Mouse (Mus musculus): ENCODE data around the gene Ryr3.

The Ryr3 gene

DNA sequence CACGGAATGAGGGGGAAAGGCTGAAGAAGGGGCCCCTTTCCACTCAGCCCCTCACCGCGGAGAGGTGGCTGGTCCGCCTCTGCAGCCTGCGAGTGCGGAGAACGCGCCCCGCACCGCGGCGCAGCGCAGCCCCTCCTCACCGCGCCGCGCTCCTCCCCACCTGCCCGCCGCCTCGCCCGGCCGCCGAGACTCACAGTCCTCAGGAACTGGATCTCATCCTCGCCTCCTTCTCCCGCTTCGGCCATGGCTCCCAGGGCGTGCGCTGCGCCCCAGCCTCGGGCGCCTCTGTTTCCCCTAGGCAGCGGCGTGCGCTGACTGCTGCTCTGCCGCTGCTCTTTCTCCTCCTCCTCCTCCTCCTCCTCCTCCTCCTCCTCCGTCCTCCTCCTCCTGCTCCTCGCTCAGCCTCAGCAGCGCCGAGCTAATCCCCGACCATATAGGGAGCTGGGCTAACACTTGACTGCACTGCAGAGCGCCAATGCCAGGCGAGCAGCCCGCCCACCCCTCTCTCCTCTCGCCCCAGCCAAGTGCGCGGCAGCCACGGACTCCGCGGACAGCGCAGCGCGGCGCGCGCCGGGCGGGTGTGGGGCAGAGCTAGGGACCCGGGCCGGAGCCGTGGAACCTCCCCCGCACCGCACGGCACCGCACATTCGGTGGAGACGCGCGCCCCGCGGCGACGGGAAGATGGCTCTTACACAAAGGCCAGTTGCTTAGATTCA, at the start of gene Ryr3:
Gene Ryr3 (minus strand): TSS at position 351 of the 716 bp plus-strand sequence.
- peak in 1 of 2 experiments; percentile 2 for DNase-seq (ENCODE audit: low spot score in 2 of 2)

GRCm38 (mm10) chr2:113238871-113239270, 22.0 kb upstream of the Ryr3 start:
- no peak for DNase-seq (ENCODE audit: low spot score in 2 of 2)

- DNase-seq (ENCODE audit: low spot score in 2 of 2) = no peak
Measured at GRCm38 (mm10) chr2:113236993-113237392, 20.1 kb upstream of the Ryr3 start.

DNA sequence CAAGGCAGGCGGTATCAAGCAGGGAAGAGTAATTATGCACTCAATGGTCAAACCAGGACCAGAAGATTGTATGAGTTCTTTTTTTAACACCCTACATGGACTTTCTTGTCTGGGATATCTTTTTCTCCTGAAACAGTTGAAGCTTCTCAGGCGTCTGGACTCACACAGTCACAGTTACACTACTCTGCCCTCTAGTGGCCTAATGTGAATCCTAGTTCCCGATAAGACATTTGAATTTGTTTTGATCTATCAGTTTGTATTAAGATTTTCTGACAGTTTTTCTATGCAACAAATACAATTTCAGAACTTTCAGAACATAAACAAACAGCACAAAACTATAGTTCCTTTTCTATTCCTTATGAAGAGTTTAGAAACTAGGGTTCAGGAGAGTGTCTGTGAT, 17.7 kb upstream of the Ryr3 start:
- no peak for DNase-seq (ENCODE audit: low spot score in 2 of 2)

- no peak for DNase-seq (ENCODE audit: low spot score in 2 of 2)
Measured at GRCm38 (mm10) chr2:113233356-113233755, 16.5 kb upstream of the Ryr3 start.

DNA sequence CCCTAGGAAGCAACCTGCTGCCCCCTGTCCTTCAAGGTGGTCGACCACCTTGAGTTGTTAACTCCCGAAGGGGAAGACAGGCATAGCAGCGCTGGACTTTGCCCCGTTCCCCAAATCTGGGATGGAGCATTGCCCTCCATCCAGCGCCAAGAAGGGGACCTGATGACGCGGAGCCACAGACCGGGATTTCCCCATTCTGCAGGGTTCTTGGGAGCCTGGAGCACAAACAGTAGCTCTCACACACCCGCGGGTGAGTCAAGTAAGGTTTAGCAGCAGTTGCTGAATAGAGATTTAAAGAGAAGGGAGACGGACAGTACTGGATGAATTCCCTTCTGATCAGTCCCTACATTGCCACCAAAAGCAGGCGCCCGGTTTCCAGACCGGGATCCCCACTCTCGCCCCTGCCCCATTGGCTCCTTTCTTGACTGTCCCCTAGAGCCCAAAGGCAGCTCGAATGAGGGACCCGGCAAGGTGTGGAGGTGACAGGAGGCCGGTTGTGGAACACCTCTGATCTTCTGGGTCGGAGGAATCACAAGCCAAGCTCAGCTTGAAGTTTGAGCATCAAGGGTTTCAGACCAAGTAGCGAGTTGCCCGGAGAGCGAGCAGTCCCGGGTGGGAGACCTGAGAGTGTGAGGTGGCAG, 671 bp downstream of the Ryr3 start:
- DNase-seq (ENCODE audit: low spot score in 2 of 2) = no peak

DNA sequence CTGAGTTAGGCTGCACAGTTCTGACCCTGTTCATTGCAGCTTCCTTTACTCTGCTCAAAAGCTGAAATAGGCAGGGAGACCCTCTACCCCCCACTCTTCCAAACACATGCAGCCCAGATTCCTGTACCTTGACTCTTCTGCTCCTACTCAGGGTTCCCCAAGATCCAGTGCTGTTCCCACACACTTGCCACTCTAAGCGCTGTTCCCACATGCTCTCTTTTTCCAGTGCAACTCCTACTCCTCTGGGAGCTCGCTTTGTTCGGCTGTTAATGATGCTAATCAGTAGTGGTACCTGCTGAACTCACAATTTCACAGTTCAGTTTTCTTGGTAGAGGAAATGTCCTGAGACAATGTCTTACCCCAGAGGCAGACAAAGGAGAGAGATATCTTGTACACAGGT, 6.9 kb downstream of the Ryr3 start:
- DNase-seq (ENCODE audit: low spot score in 2 of 2) = no peak

DNA sequence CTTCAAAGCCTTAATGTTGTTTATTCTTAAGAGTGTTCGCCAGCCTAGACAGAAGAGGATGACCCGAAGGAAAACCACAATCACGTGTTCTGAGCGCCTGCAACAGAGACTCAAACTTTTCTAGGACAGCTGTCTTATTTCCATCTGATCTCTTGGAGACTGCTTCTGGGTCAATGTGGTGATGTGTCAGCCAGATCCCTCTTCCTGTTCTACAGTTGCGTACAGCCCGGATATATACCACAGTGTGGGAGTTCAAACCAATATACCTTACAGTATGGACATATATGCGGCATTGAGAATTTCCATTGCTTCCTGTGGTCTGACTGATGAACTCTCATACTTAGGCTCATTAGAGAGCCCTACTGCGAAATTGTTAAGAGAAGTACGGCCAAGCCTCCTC, 7.6 kb downstream of the Ryr3 start:
- no peak for DNase-seq (ENCODE audit: low spot score in 2 of 2)

DNA sequence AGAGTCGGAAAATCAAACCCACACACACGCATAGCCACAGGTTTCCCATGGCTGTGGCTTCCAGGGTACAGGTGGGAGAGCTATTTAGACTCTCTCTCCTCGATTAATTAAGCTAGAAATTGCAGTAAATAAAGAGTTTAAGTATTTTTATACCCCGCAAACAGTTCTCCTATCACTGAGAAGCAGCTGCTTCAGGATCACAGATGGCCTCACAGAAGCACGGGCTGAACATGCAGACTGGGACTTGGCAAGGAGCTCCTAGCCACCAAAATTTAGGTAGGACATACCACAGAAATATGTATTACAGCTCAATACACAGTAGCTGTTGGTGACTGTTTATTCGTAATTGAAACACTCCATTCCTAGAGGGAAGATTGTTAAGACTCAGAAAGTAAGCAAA, 14.0 kb downstream of the Ryr3 start:
- no peak for DNase-seq (ENCODE audit: low spot score in 2 of 2)

- DNase-seq (ENCODE audit: low spot score in 2 of 2) = no peak
Measured at GRCm38 (mm10) chr2:113199030-113199679, 17.7 kb downstream of the Ryr3 start.

GRCm38 (mm10) chr2:113187158-113187557, 29.7 kb downstream of the Ryr3 start:
- DNase-seq (ENCODE audit: low spot score in 2 of 2) = no peak

GRCm38 (mm10) chr2:113181701-113182100, 35.2 kb downstream of the Ryr3 start:
- no peak for DNase-seq (ENCODE audit: low spot score in 2 of 2)

DNA sequence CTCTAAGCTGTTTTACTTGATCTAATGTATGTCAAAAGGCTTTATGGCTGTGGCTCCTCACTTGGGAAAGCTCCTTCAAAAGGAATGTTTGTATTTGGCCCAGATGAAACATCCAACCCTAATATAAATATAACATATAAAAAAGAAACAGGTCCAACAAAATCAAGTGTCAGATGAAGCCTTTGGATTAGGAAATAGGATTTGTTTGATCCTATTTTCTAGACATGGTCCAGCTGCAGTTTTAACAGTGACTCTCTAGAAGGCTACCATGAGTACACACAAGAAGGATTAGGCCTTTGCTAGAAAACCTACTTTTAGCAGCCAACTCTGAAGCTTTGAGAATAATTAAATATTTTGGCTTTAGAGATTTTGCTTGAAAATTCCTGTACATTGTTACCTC, 38.8 kb downstream of the Ryr3 start:
- no peak for DNase-seq (ENCODE audit: low spot score in 2 of 2)

- DNase-seq (ENCODE audit: low spot score in 2 of 2) = no peak
Measured at GRCm38 (mm10) chr2:113176337-113176736, 40.6 kb downstream of the Ryr3 start.

DNA sequence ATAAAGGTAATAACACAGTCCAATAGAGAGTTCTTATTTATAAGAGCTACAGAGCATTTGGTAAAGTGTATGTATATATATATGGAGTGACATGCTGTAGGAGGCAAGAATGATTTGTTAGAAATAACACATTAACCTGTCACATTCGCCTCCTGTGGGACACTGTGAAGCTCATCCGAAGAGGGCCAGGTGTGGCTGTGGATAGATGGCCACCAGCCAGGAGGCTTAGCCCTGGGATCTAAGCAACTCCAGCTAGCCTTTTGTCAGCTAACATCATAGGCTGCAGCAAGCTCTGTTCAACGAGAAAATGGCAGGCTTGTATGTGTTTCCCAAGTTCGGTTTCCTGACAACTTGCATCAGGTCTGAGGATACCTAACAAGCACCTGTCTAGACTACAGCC, 48.8 kb downstream of the Ryr3 start:
- DNase-seq (ENCODE audit: low spot score in 2 of 2) = no peak

- DNase-seq (ENCODE audit: low spot score in 2 of 2) = no peak
Measured at GRCm38 (mm10) chr2:113161494-113161893, 55.4 kb downstream of the Ryr3 start.

DNA sequence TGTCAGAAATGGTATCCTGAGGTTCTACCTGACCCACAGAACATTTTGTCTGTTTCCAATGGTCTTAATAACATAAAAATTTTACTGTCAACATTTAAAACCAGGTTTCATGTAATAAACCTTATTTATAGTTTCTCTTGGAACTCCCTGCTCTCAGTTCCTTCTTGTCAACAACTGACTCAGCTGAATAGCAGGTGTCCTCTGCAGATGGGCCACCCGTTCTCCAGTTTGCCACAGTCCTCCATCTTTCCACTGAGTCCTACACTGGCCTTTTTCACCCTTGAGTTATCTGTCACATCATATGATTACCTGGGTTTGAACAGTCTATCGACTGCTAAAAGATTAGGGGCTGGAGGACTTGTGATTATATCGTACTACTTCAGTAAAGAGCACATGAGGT, 79.1 kb downstream of the Ryr3 start:
- DNase-seq (ENCODE audit: low spot score in 2 of 2) = no peak

- no peak for DNase-seq (ENCODE audit: low spot score in 2 of 2)
Measured at GRCm38 (mm10) chr2:113123476-113123875, 93.4 kb downstream of the Ryr3 start.

- no peak for DNase-seq (ENCODE audit: low spot score in 2 of 2)
Measured at GRCm38 (mm10) chr2:113119080-113119479, 97.8 kb downstream of the Ryr3 start.

DNA sequence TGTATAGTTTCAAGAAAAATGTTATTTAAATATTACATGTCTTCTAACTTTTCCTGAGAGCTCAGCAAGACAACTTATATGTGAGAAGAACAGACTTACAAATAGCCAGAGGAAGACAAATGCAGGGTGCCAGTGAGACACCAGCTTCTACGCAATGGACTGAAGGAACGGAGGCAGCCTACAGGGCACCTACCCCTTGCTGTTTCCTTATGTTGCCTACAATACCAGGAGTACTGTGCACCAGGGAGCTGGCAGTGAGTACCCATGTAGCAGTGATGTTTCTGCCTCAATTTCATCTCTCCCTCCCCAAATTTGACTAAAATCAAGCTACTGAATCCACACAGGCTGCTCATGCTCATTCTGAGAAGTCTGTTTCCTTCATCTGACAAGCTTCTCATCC, 100.1 kb downstream of the Ryr3 start:
- DNase-seq (ENCODE audit: low spot score in 2 of 2) = no peak

GRCm38 (mm10) chr2:113115897-113116283, 101.0 kb downstream of the Ryr3 start:
- DNase-seq (ENCODE audit: low spot score in 2 of 2) = no peak

DNA sequence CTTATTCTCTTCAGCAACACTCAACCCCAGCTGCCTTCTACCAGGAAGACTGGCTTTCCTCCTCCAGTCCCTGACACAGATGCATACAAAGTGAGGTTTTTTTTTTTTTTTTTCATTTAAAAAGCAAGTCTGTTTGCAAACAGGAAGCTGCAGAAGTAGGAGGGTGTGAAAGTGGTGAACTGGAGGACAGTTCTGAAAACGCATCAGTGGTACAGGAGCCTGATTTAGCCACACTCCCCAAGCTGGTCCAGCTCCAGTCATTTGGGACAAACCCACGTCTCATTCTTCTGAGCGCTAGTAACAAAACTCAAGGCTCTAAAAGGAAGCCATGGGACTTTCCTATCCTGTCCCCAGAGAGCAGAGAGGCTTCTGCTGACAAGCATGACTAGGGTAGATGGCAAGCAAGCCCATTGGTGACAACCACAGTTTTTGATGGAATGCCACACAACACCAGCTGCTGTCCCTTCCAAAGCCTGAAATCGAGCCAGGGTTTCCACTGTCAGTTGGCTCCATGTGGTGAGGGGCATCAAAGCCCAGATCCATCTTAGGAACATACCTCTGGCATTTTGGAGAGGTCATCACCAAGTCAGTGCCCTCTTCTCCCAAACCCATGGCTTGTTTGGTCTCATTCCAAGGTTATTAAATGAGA, 101.5 kb downstream of the Ryr3 start:
- no peak for DNase-seq (ENCODE audit: low spot score in 2 of 2)

DNA sequence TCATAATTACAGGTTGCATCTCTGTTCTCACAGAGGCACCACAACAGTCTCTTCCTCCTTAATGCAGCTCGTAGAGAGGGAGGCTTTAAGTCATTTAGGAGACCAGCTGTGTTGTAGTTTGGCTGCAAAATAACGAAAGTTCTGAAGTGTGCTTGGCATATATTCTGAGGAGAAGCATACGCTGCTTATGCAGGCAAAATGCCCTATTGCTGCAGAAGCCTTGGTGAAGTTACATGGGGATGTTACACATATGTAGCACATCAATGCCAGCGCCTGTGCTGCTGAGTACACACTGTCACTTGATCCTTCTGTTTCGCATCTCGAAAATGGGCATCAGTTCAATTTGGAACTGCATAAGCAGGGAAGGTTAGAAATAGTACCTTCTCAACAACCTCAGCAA, 112.3 kb downstream of the Ryr3 start:
- DNase-seq (ENCODE audit: low spot score in 2 of 2) = no peak
